Mouse (Mus musculus) cerebellum, adult 2 months (tissue): Measurements from ENCODE around the gene Apol6.

Experiments used
- CTCF ChIP-seq: fragments of 200-500 bp; IDR thresholded peaks from 2 replicates; pipeline ENCODE4 v1.5.1; 2011; ENCODE audit warnings: low read depth, mild to moderate bottlenecking, control low read depth, low read length, moderate library complexity, borderline replicate concordance; ENCODE audit not compliant: insufficient read depth
- POLR2A ChIP-seq: fragments of 200-500 bp; IDR thresholded peaks from 2 replicates; pipeline ENCODE4 v1.6.1; 2011; ENCODE audit warnings: low read length, control low read depth, borderline replicate concordance; ENCODE audit not compliant: insufficient read depth

- TF ChIP-seq POLR2A, result no peak
- no peak for TF ChIP-seq CTCF
These were observed 24.4 kb upstream of the Apol6 start for GRCm38 (mm10) chr15:77020136-77020535.
